Mouse (Mus musculus) stomach, postnatal 0 days (tissue): ENCODE measurements at regions not wholly inside any gene's neighbourhood (a gene's known extent, or its start where the extent isn't known, plus 50 kb on each side); places are given as distances from the start of the nearest gene placed in this dataset.

Source experiments
- ATAC-seq: fragments of 200-750 bp; cut with Nextera tagmentation; 2 replicates; pipeline ENCODE4 v1.8.0; 2017; ENCODE audit not compliant: low FRiP score, low TSS enrichment
- DNase-seq: peaks from one replicate; pipeline ENCODE4 v3.0.0-alpha.2; 2016; ENCODE audit warnings: low spot score
- H3K27ac ChIP-seq: fragments of 300-500 bp; sonication (generic); replicated peaks from 2 replicates; pipeline ENCODE4 v1.5.1; 2014; ENCODE audit warnings: mild to moderate bottlenecking, control low read depth
- H3K27me3 ChIP-seq: fragments of 300-500 bp; sonication (generic); 2 replicates; pipeline ENCODE4 v1.6.1; 2014; ENCODE audit warnings: low read length; ENCODE audit not compliant: control insufficient read depth, insufficient read depth
- H3K36me3 ChIP-seq: fragments of 300-500 bp; sonication (generic); 2 replicates; pipeline ENCODE4 v1.6.1; 2014; ENCODE audit warnings: low read length, mixed read lengths; ENCODE audit not compliant: control insufficient read depth, insufficient read depth
- H3K4me1 ChIP-seq: fragments of 300-500 bp; sonication (generic); replicated peaks from 2 replicates; pipeline ENCODE4 v1.6.1; 2014; ENCODE audit warnings: antibody characterized with exemption; ENCODE audit not compliant: control insufficient read depth, insufficient read depth
- H3K4me2 ChIP-seq: fragments of 300-500 bp; sonication (generic); replicated peaks from 2 replicates; pipeline ENCODE4 v1.6.1; 2014; ENCODE audit warnings: low read depth, mild to moderate bottlenecking, control low read depth, moderate library complexity
- H3K4me3 ChIP-seq: fragments of 300-500 bp; sonication (generic); 2 replicates; pipeline ENCODE4 v1.5.1; 2014; ENCODE audit warnings: low read depth, low read length, control low read depth
- H3K9ac ChIP-seq: fragments of 300-500 bp; sonication (generic); 2 replicates; pipeline ENCODE4 v1.6.1; 2014; ENCODE audit warnings: mild to moderate bottlenecking, low read length, control low read depth, mixed read lengths
- H3K9me3 ChIP-seq: fragments of 300-500 bp; sonication (generic); 2 replicates; pipeline ENCODE4 v1.6.1; 2016; ENCODE audit warnings: low read length; ENCODE audit not compliant: control insufficient read depth
- CTCF ChIP-seq: IDR thresholded peaks from 2 replicates; pipeline ENCODE4 v1.5.1; 2016; ENCODE audit warnings: antibody characterized with exemption, low read depth, mild to moderate bottlenecking, moderate library complexity
- EP300 ChIP-seq: optimal IDR thresholded peaks from 2 replicates; pipeline ENCODE3; 2016; ENCODE audit warnings: antibody characterized with exemption
- whole genome bisulfite sequencing: fragments of 180-500 bp; shearing (Covaris S2); extraction: QIAGEN DNeasy Blood & Tissue Kit; methylation state at CpG from one replicate; pipeline ENCODE4 v1.1.7; 2014; 5-methylcytosine and 5-hydroxymethylcytosine counted together

DNA sequence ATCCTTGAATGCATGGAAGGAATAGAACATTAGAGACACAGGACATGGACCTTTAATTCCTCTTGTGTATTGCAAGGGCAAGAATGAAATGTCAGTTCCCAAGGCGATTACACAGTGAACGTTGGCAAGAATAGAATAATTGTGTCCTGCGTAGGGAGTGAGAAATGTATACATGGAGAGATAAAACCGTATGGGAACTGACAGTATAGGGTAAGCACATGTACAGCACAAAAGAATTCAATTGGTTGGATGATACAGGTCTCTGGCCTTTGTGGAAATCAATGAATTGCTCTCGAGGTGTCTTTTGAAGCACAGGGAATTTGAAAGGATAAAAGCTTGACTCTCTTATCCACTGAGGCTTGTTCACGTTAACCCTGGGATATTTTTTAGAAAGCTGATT is 415.4 kb upstream of the Dph6 start:
- no peak for TF ChIP-seq CTCF
- TF ChIP-seq EP300 = no peak
- no peaks in the 10 kb centered on the region for H3K9me3 ChIP-seq
- H3K27me3 ChIP-seq = no peaks in the 10 kb centered on the region
- H3K4me1 ChIP-seq = no peaks in the 10 kb centered on the region
- no peak overlapping the region for H3K27ac ChIP-seq
- H3K9ac ChIP-seq = no peak overlapping the region
- ATAC-seq (no peak), DNase-seq (no peak)
- H3K4me3 ChIP-seq = no peak overlapping the region
- 49% methylated on average over 6 of the region's 6 CpGs for WGBS
- H3K36me3 ChIP-seq = no peaks in the 10 kb centered on the region
- H3K4me2 ChIP-seq = no peak overlapping the region

DNA sequence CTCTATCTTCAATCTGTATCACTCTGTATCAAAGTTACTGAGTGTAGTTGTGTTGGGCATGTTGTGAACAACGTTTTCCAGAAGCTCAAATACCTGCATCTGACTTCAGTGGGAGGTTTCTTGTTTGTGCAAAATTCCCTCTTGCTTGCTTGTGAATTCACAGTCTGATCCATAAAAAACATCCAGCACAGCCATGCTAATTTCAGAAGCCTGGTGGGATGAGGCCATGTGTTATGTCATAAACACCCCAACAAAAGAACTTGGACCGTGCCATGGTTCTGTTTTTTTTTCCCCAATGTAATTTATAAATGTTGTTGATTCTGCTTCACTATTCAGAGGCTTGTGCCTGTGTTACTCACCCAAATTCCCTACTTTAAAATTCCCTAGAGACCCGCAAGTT is 415.9 kb upstream of the Dph6 start:
- Histone ChIP-seq H3K9ac (no peak overlapping the region), H3K27me3 (no peaks in the 10 kb centered on the region), H3K27ac (no peak overlapping the region), H3K4me1 (no peaks in the 10 kb centered on the region), H3K36me3 (no peaks in the 10 kb centered on the region), H3K4me2 (no peak overlapping the region), H3K4me3 (no peak overlapping the region), H3K9me3 (no peaks in the 10 kb centered on the region)
- ATAC-seq (no peak), DNase-seq (no peak)
- no peak for TF ChIP-seq CTCF
- TF ChIP-seq EP300 = no peak
- 75% methylated on average over 3 of the region's 3 CpGs for WGBS

DNA sequence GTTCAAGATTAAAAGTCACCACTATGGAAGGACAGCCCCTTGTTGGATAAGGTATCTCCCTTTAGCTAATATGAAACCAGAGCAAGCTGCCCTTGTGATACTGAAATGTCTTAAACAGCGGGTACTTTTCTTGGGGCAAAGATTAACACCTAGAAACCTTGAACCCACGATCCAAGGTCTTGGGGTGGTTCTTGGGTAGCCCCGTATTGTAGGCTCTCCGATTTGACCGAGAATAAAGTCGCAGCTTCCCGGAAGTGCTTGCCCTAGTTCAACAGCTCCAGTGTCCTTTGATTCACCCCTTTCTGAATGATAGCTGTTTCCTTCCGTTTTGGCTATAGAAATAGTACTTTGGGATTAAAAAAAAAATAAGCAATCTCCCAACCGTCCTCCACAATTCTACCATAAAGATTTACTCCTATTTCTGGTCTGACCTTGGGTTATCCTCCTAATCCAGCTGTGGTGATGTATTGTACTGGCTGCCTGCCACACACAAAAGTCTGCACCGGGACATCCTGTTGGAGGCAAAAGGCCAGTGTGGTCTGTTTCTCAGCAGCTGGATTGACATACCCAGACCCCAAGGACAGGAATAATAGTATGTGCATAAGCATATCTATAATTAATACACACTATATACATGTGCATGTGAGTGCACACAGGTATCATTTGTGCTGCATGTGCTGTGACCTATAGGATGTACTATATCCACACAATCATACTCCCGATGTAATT is 427.0 kb upstream of the Dph6 start:
- Histone ChIP-seq H3K9ac (no peak overlapping the region), H3K27ac (no peak overlapping the region), H3K9me3 (no peaks in the 10 kb centered on the region), H3K36me3 (no peaks in the 10 kb centered on the region), H3K4me1 (no peaks in the 10 kb centered on the region), H3K4me2 (no peak overlapping the region), H3K4me3 (no peak overlapping the region), H3K27me3 (no peaks in the 10 kb centered on the region)
- TF ChIP-seq EP300 (no peak), CTCF (no peak)
- 52% methylated on average over 11 of the region's 11 CpGs for WGBS
- no peak for ATAC-seq
- no peak for DNase-seq

DNA sequence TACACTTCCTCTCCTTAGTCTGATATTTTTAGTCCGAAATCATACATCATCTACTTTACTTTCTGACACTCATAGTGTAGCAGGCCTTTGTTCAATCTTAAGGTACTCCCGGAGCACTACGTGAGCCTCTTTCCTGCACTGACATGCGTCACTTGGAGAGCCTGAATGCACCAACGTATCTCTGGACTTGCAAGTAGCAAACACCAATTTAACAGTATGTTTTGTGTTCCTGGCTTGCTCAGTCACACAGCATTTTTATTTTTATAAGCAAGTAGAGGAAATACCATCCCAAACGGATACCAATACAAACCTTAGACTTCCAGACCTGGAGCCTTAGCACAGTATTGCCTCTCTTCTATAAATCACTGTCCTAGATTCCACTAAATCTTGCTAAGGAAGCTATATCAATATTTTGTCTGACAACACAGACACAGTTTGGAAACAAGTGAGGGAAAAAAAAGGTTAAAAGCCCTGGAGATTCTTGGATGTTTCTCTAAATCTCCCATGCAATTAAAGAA is 427.6 kb upstream of the Dph6 start:
- Histone ChIP-seq H3K36me3 (no peaks in the 10 kb centered on the region), H3K27ac (no peak overlapping the region), H3K4me1 (no peaks in the 10 kb centered on the region), H3K4me3 (no peak overlapping the region), H3K4me2 (no peak overlapping the region), H3K27me3 (no peaks in the 10 kb centered on the region), H3K9me3 (no peaks in the 10 kb centered on the region), H3K9ac (no peak overlapping the region)
- ATAC-seq (no peak), DNase-seq (no peak)
- WGBS = 49% methylated on average over 6 of the region's 6 CpGs
- TF ChIP-seq EP300 (no peak), CTCF (no peak)

DNA sequence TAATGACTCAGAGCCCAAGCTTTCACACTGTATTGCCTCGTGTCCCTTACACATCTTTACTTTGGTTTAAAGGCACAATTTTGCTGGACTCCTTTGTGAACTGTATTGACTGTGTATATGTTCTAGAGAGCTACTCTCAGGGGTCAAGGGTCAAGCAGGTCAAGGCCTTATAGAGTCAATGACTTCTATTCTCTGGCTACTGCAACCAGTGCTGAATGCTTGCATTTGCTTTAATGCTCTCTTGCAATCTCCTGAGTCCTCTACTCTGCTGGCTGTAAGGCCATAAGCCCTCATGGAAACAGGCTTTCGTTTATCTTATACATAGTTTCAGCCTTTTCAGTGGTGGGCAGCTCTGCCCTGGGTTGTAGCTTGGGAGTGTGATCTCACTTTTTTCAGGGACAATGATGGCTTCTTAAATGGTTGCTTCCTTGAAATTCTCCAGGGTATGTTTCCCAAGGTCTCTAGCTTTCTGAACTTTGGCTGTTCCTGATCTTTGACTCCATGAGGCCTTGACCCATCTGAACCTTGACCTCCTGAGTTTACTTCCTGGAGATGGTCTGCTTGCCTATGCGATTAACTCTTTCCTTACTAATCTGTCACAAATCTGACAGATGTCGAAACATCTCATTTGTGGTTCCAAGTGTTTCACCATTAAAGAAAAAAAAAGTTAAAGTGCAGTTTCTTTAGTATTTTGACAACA is 433.8 kb upstream of the Dph6 start:
- H3K27me3 ChIP-seq = no peaks in the 10 kb centered on the region
- TF ChIP-seq CTCF = no peak
- no peak for TF ChIP-seq EP300
- WGBS = 60% methylated on average over 4 of the region's 4 CpGs
- H3K36me3 ChIP-seq = no peaks in the 10 kb centered on the region
- no peak overlapping the region for H3K27ac ChIP-seq
- H3K9me3 ChIP-seq = no peaks in the 10 kb centered on the region
- no peaks in the 10 kb centered on the region for H3K4me1 ChIP-seq
- H3K4me2 ChIP-seq = no peak overlapping the region
- no peak overlapping the region for H3K9ac ChIP-seq
- ATAC-seq (no peak), DNase-seq (no peak)
- H3K4me3 ChIP-seq = no peak overlapping the region

DNA sequence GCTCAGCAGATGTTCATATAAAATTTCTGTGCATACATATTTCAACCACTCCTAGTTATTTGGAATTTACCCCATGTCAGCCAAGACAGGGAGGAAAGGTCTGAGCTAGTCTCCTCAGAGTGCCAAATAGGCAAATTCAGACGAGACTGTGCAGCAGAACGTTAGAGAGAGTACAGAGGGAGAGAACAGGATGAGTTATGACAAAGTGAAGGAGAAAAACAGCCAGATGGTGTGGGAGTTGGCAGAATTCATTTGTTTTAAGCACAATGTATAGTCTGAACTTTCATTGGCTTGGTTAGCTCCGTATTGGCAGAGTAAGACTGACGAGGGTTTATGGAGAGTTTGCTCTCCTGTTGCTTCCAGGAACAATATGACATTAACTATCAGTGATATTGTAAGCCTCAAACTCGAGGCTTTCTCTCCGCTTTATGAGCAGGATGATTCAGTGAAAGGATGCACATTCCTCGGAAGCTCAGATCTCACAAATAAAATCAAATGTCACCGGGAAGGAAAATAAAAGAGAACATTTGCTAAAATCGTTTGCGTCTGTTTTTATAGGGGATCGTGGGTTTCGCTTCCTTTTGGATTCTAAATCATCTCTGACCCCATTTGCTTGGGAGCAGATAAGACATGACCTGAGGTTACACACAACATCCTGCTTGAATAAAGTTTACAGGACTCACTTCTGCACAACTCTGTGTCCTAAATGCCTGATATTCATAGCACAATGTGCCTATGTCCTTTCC is 435.8 kb upstream of the Dph6 start:
- H3K36me3 ChIP-seq = no peaks in the 10 kb centered on the region
- no peaks in the 10 kb centered on the region for H3K4me1 ChIP-seq
- ATAC-seq (no peak), DNase-seq (no peak)
- no peaks in the 10 kb centered on the region for H3K27me3 ChIP-seq
- WGBS = 44% methylated on average over 12 of the region's 12 CpGs
- no peak overlapping the region for H3K9ac ChIP-seq
- no peak overlapping the region for H3K27ac ChIP-seq
- no peak overlapping the region for H3K4me2 ChIP-seq
- TF ChIP-seq EP300 (no peak), CTCF (no peak)
- no peaks in the 10 kb centered on the region for H3K9me3 ChIP-seq
- no peak overlapping the region for H3K4me3 ChIP-seq
